22 mouse cellular contexts compared by ENCODE assay signal in genomic region chr5:120175217-120175616, GRCm38 (mm10). TPM values are rescaled to one million over a fixed set of nuclear protein-coding genes. Genes with fewer than 3 reads are reported as not detected.
A peak's percentile ranks its signal among the peaks of the same experiment; 100 is the strongest.
DNase-seq lines count a peak whose midpoint lies in the region; ATAC-seq lines count a peak whose summit lies in the region.
"Had no signal": no experiment of that assay in that cellular context is flagged by ENCODE, and none has a peak within 500 bp of the region (broad histone marks: within the 10 kb centered on the region; RNA-seq: fewer than 3 reads in every experiment).

No protein-coding gene starts in this region.

- H3K4me2 ChIP-seq in forebrain, embryonic 16.5 days (ENCODE audit: low read length) = no peak overlapping the region
- H3K4me2 ChIP-seq in hindbrain, embryonic 13.5 days = no peak overlapping the region
- no peak overlapping the region for H3K4me2 ChIP-seq in midbrain, embryonic 12.5 days (replicated peaks)
- H3K4me2 ChIP-seq in neural tube, embryonic 14.5 days (ENCODE audit: low read depth, low read length) = no peak overlapping the region
- H3K4me2 ChIP-seq: embryonic facial prominence, embryonic 13.5 days; forebrain, embryonic 13.5 days; heart, embryonic 11.5 days had no signal

- no peak for DNase-seq in forebrain, embryonic 10.5 days (ENCODE audit: extremely low spot score, low spot score)
- no peak for DNase-seq in c-Kit-positive CD71-positive TER-119-positive erythroid progenitor cells, embryonic 14.5 days (ENCODE audit: low spot score)
- no peak for DNase-seq in right cerebral cortex, adult 18-20 months
- DNase-seq: adrenal gland, postnatal 25 days; cerebellum, postnatal 14 days; embryo, embryonic 11 days; kidney, postnatal 25 days; layer of hippocampus, postnatal 36 days; lung, postnatal 4 days; thymus, adult 2 months; thymus, postnatal 4 days had no signal

- peaks cover 8% of the 10 kb centered on the region; the same call in 1 of the 2 replicates for H3K27me3 ChIP-seq in forebrain, embryonic 10.5 days (ENCODE audit: poor library complexity, severe bottlenecking)
- no peaks in the 10 kb centered on the region for H3K27me3 ChIP-seq in forebrain, embryonic 16.5 days (replicated peaks; ENCODE audit: control insufficient read depth, insufficient read depth, low read length)
- H3K27me3 ChIP-seq in hindbrain, embryonic 13.5 days = no peaks in the 10 kb centered on the region
- H3K27me3 ChIP-seq in midbrain, embryonic 12.5 days = no peaks in the 10 kb centered on the region; the same call in 1 of the 2 replicates
- no peaks in the 10 kb centered on the region for H3K27me3 ChIP-seq in neural tube, embryonic 14.5 days (ENCODE audit: control insufficient read depth, insufficient read depth, low read length)
- H3K27me3 ChIP-seq: embryonic facial prominence, embryonic 13.5 days; forebrain, embryonic 13.5 days had no signal

- H3K27ac ChIP-seq in forebrain, embryonic 10.5 days = 0 out of 2 replicates have a peak overlapping the region, but pooled peaks have one; percentile 49
- no peak overlapping the region for H3K27ac ChIP-seq in forebrain, embryonic 16.5 days (ENCODE audit: low read length)
- peak overlapping the region; percentile 88 for H3K27ac ChIP-seq in hindbrain, embryonic 13.5 days
- peak overlapping the region; percentile 69 for H3K27ac ChIP-seq in midbrain, embryonic 12.5 days (replicated peaks)
- H3K27ac ChIP-seq in neural tube, embryonic 14.5 days (ENCODE audit: low read depth, low read length) = 0 out of 2 replicates have a peak overlapping the region, but pooled peaks have one; percentile 18
- H3K27ac ChIP-seq: embryonic facial prominence, embryonic 13.5 days; forebrain, embryonic 13.5 days; layer of hippocampus, adult 2 months had no signal

- no peak overlapping the region for H3K9ac ChIP-seq in forebrain, embryonic 16.5 days (replicated peaks; ENCODE audit: low read depth, low read length)
- H3K9ac ChIP-seq in hindbrain, embryonic 13.5 days = peak overlapping the region; percentile 46; the same call in 1 of the 2 replicates
- H3K9ac ChIP-seq in midbrain, embryonic 12.5 days (replicated peaks) = no peak overlapping the region
- H3K9ac ChIP-seq in neural tube, embryonic 14.5 days (replicated peaks; ENCODE audit: low read depth, low read length) = no peak overlapping the region
- H3K9ac ChIP-seq: embryonic facial prominence, embryonic 13.5 days had no signal

- H3K4me1 ChIP-seq in forebrain, embryonic 10.5 days = peaks cover 50% of the 10 kb centered on the region
- H3K4me1 ChIP-seq in forebrain, embryonic 16.5 days (replicated peaks; ENCODE audit: control insufficient read depth, insufficient read depth, low read length) = peaks cover 26% of the 10 kb centered on the region
- peaks cover 80% of the 10 kb centered on the region for H3K4me1 ChIP-seq in hindbrain, embryonic 13.5 days (replicated peaks)
- peaks cover 44% of the 10 kb centered on the region for H3K4me1 ChIP-seq in midbrain, embryonic 12.5 days
- H3K4me1 ChIP-seq in neural tube, embryonic 14.5 days (ENCODE audit: control insufficient read depth, insufficient read depth, low read length) = peaks cover 19% of the 10 kb centered on the region; the same call in 1 of the 2 replicates
- H3K4me1 ChIP-seq: embryonic facial prominence, embryonic 13.5 days had no signal

- peaks cover 45% of the 10 kb centered on the region for H3K36me3 ChIP-seq in forebrain, embryonic 10.5 days (replicated peaks)
- H3K36me3 ChIP-seq in forebrain, embryonic 16.5 days (ENCODE audit: control insufficient read depth, insufficient read depth) = no peaks in the 10 kb centered on the region
- no peaks in the 10 kb centered on the region; the same call in 1 of the 2 replicates for H3K36me3 ChIP-seq in hindbrain, embryonic 13.5 days
- H3K36me3 ChIP-seq in midbrain, embryonic 12.5 days = peaks cover 4% of the 10 kb centered on the region; the same call in 1 of the 2 replicates
- H3K36me3 ChIP-seq in neural tube, embryonic 14.5 days (ENCODE audit: control insufficient read depth, insufficient read depth, low read length) = no peaks in the 10 kb centered on the region

- H3K4me3 ChIP-seq in forebrain, embryonic 10.5 days = no peak overlapping the region
- H3K4me3 ChIP-seq in forebrain, embryonic 16.5 days (replicated peaks; ENCODE audit: low read length) = no peak overlapping the region
- no peak overlapping the region for H3K4me3 ChIP-seq in hindbrain, embryonic 13.5 days
- H3K4me3 ChIP-seq in midbrain, embryonic 12.5 days = no peak overlapping the region
- no peak overlapping the region for H3K4me3 ChIP-seq in neural tube, embryonic 14.5 days (ENCODE audit: low read depth, low read length)
- H3K4me3 ChIP-seq: embryonic facial prominence, embryonic 13.5 days; erythroblast, embryonic 14.5 days; forebrain, embryonic 13.5 days; layer of hippocampus, adult 2 months had no signal

- 97% methylated on average over 8 of the region's 8 CpGs for WGBS in forebrain, embryonic 10.5 days
- 89% methylated on average over 8 of the region's 8 CpGs for WGBS in forebrain, embryonic 16.5 days
- 87% methylated on average over 8 of the region's 8 CpGs for WGBS in hindbrain, embryonic 13.5 days
- 93% methylated on average over 8 of the region's 8 CpGs for WGBS in midbrain, embryonic 12.5 days
- 97% methylated on average over 8 of the region's 8 CpGs for WGBS in neural tube, embryonic 14.5 days

- ATAC-seq in forebrain, embryonic 16.5 days = no peak
- no peak for ATAC-seq in hindbrain, embryonic 13.5 days (ENCODE audit: low FRiP score)
- no peak for ATAC-seq in midbrain, embryonic 12.5 days (ENCODE audit: low FRiP score, low read depth)
- no peak for ATAC-seq in neural tube, embryonic 14.5 days (ENCODE audit: low read depth)
- ATAC-seq: CD4-positive, CD25-positive, alpha-beta regulatory T cell, adult 4 months; intestine, embryonic 16.5 days had no signal

- 0 out of 2 replicates have a peak, but pooled peaks cover 1% of the 10 kb centered on the region for H3K9me3 ChIP-seq in forebrain, embryonic 10.5 days
- H3K9me3 ChIP-seq in forebrain, embryonic 16.5 days (ENCODE audit: control insufficient read depth, low read length) = no peaks in the 10 kb centered on the region
- no peaks in the 10 kb centered on the region for H3K9me3 ChIP-seq in hindbrain, embryonic 13.5 days
- H3K9me3 ChIP-seq in midbrain, embryonic 12.5 days = no peaks in the 10 kb centered on the region
- no peaks in the 10 kb centered on the region for H3K9me3 ChIP-seq in neural tube, embryonic 14.5 days (ENCODE audit: control insufficient read depth, low read length)
- H3K9me3 ChIP-seq: embryonic facial prominence, embryonic 13.5 days; forebrain, embryonic 13.5 days had no signal

RNA-seq across cellular contexts. Expression of gene Rbm19, which starts 59.0 kb away (rescaled TPM):
- polyA plus RNA-seq in forebrain, embryonic 10.5 days (2016; fragmentation: Nextera tagmentation; extraction: Ambion mirVana) = 36.2 and 38.4 TPM in 2 replicates
- polyA plus RNA-seq in forebrain, embryonic 16.5 days (2015; fragmentation: Nextera tagmentation; extraction: Ambion mirVana) = 16.4 and 16.9 TPM in 2 replicates
- polyA plus RNA-seq in hindbrain, embryonic 13.5 days (2015; fragmentation: Nextera tagmentation; extraction: Ambion mirVana) = 16.2 and 18.1 TPM in 2 replicates
- polyA plus RNA-seq in midbrain, embryonic 12.5 days (2016; fragmentation: Nextera tagmentation; extraction: Ambion mirVana) = 26.7 and 29.5 TPM in 2 replicates
- polyA plus RNA-seq in neural tube, embryonic 14.5 days (2014; fragmentation: Nextera tagmentation; extraction: Ambion mirVana) = 14.7 and 15.6 TPM in 2 replicates
